Mouse (Mus musculus): ENCODE data around the gene Tpbgl.

Tpbgl gene

DNA sequence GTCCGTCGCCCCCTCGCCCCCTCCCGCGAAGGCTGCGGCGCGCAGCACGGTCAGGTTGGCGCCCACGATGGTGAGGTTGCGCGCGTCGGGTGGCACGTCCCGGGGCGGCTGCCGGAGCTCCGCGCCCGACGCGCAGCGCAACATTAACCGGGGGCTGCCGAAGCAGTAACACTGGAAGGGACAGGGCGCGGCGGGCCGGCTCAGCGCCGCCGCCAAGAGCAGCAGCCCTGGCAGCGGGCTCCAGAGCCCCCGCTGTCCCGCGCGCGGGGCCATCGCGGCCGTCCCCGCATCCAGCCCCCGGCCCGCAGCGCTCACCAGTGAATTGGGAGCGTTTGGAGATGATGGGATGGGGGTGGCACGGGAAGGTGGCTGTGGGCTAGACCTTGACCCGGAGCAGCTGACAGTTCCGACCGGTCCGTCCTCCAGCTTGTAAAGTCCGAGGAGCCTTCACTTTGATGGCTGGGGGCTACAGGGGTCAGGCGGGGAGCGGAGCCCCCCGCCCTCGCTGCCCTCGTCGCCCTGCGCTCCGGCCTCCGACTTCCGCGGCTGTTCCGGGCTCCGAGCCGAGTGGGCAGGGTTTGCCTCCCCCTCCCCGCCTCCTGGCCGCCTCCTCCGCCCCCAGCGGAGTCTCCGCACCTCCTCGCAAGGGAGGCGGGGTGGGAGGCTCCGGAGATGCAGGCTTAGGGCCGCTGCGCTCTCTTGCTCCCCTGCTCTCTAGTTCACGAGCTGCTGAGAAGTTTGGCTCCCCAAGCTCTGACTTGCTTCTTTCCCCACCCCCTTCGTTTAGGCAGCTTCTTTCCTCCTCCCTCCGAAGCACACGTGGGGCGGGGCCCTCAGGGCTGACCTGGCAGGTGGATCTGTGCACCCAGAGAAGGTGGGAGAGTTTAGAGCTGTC, at the start of gene Tpbgl:
Gene Tpbgl, minus strand, starts transcription at position 728 of the 895 bp plus-strand sequence.
- peak in 1 of 2 experiments; percentile 25 for DNase-seq

- DNase-seq = no peak
These were observed 48.0 kb upstream of the Tpbgl start for GRCm38 (mm10) chr7:99674890-99675289.

DNA sequence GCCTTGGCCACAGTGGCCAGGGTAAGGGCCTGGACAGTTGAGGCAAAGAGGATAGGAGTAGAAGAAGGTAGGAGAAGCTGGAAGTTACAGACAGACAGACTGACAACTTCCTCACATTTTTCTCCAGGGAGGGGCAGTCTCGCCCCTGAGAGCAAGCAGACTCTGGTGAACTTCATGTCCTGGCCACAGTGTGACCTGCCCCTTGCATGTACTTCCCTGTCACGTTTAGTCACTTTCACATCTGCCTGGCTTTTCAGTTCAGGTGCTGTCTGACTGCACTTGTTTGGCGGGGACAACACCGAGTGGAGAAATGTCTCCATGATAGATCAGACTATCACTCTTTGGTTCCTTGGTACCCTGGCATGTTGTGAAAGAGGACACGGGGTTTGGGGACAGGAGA, 47.3 kb upstream of the Tpbgl start:
- DNase-seq = no peak

DNA sequence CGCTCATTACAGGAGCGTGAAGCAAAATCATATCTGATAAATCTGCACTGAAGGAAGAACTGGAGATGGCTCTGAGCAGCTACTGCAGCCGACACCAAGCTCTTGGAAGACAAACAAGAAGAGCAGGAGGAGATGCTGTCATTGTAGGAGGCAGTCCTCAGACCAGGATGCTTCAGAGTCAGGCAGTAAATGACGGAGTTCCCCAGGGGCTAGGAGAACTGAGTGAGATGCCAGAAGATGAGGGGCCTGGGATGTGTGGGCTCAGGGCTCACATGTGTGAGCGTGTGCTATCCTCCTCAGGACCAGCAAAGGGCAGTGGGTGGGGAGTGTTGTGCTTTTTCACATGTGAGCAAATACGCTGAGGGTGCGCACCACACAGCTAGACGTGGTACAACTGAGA, 46.3 kb upstream of the Tpbgl start:
- DNase-seq = no peak

DNA sequence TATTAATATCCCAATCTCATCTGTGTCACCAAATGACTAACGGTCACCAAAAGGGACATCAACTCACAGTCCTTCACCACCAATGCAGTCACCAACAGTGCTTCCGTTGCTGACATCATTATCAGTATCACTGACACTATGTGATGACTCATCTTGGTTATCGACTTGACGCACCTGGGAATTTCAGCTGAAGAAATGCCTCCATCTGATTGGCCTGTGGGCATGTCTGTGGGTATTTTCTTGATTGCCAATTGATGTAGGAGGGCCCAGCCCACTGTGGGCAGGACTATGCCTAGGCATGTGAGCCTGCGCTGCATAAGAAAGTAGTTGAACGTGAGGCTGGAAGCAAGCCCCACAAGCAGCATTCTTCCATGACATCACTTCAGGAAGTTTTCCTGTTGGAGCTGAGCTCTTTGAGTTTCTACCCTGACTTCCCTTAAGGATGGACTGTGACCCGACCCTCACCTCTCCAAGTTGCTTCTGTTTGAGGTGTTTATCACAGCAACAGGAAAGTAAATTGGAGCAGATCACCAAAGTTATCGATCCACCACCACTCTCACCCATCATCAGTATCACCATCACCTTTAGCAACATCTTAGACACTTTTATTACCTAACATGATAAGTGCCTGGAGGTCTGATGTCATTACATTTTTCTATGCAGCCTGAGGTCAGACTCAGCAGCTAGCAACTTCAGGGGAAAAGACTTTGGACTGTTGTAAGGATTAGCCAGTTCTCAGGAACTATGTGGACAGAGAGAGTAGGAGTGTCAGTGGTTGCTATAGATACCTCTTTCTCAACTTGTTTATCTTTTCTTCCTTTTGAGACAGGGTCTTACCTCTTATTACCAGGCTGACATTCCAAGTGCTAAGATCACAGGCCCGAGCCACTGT, 44.9 kb upstream of the Tpbgl start:
- DNase-seq = no peak

DNA sequence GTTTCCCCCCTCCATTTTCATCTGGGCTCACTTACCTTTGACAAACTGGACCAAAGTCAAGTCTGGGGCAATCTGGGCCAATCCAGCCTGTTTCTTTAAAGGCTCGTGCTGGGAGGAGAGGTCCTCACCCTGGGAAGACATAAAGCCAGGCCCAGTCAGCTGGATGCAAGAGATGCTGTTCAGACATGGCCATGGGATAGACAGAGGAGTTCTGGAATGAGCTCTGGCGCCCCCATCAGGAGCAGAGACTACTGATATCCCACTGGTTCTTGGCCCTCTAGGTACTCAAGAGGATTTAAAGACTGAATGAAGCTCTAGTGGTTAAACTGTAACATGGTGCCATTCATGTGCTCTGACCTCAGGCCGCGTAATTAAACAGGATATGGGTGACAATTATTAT, 44.0 kb upstream of the Tpbgl start:
- no peak for DNase-seq

DNA sequence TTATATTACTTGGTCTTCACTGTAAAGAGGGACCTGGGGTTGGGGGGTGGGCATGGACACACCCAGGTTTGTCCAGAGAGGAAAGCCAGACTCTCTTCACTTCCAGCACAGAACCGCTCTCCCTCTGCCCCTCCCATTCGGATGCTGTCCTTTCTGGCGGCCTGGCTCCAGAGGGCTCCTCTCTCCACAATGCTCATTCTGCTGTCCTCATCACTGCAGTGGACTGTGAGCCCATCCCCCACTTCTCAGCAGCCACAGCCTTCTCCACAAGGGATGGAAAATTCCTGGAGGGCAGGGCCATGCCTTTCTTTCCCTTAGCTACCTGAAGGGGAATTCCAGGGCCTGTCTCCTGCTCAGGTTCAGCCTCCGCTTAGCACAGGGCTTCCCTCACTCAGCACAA, 41.9 kb upstream of the Tpbgl start:
- peak in 1 of 2 experiments; percentile 55 for DNase-seq

GRCm38 (mm10) chr7:99667096-99667495, 40.2 kb upstream of the Tpbgl start:
- DNase-seq = no peak

GRCm38 (mm10) chr7:99665731-99666452, 39.0 kb upstream of the Tpbgl start:
- no peak for DNase-seq

DNA sequence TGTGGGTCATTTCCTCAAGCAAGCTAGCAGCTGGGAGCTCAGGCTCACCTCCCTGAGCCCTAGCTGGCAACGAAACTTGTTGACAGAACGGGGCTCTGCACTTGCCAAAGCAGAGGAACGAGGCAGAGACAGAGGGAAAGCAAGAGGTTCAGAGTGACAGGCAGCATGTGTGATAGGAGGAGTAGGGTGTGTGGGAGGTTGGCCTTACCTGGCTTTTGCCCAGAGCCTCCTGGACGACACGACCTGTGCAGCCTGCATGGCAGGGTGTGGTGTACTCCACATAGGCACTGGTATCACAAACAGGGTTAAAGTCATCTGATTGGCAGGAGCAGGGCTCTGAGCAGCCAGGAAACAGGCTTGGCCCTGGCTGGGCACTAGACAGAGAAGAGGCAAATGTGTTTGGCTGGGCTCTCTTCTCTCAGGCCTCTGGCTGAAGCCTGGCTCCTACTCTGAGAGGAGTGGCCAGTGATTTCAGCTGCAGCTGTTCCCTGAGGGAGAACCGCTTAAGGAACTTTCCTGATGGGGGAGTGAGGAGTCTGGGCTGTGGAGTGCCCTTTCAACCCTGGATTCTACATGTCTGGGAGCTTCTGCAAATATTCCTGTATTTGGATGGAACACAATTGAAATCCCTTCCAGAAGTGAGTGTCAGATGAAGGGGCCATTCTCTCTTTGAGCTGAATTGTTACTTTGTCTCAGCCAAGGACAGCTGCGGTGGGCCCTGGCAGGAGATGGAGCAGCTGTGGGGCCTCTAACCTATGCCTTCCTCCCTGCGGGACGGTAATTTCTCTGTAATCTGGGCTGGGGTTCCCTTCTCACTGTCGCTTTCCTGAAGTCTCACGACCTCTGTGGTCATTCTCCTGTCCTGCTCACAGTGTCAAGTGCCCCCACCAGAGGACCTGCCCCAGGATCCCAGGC, 37.9 kb upstream of the Tpbgl start:
- DNase-seq = peak; percentile 75 to 77

- no peak for DNase-seq
These were observed 36.8 kb upstream of the Tpbgl start for GRCm38 (mm10) chr7:99663507-99664220.

- DNase-seq = no peak
These were observed 35.4 kb upstream of the Tpbgl start for GRCm38 (mm10) chr7:99662311-99662710.

- DNase-seq = no peak
These were observed 34.8 kb upstream of the Tpbgl start for GRCm38 (mm10) chr7:99661571-99662230.

- DNase-seq = no peak
These were observed 34.2 kb upstream of the Tpbgl start for GRCm38 (mm10) chr7:99661071-99661470.

GRCm38 (mm10) chr7:99659379-99660029, 32.6 kb upstream of the Tpbgl start:
- DNase-seq = peak; percentile 60 to 63

DNA sequence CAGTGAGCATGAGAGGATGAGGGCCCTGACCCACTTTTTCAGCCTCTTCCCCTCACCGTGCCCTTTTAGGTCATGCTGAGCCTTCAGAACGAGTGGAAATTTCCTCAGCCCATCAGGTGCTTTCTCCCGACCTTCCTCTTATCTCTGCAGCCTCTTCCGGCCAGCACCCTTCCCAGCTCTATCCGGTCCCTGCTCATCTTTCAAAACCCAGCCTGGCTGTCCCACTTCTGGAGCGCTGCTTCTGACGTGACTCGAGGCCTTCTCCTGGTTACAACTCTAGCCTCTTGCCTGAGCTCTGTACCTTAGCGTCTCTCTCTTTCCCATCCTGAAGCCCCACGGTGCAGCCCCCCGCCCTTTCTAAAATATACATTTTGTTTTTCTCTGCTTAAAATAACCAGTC, 27.3 kb upstream of the Tpbgl start:
- DNase-seq = no peak

GRCm38 (mm10) chr7:99649585-99649984, 22.7 kb upstream of the Tpbgl start:
- DNase-seq = no peak

- DNase-seq = peak; percentile 53 to 62
These were observed 21.7 kb upstream of the Tpbgl start for GRCm38 (mm10) chr7:99648623-99649022.

GRCm38 (mm10) chr7:99644701-99645100, 17.8 kb upstream of the Tpbgl start:
- no peak for DNase-seq

GRCm38 (mm10) chr7:99642078-99642477, 15.2 kb upstream of the Tpbgl start:
- DNase-seq = no peak

All from cerebellum, postnatal 36 days (tissue).